Mouse (Mus musculus) lung, embryonic 16.5 days (tissue): ENCODE results near the gene Itga6. TPM values are rescaled to one million over a fixed set of nuclear protein-coding genes. Genes with fewer than 3 reads are reported as not detected.
"Not testable (repeated sequence)": the region's sequence is repeated elsewhere in the genome, so short reads cannot be mapped to it uniquely, and the experiment has no call there.

Source experiments
- ATAC-seq: fragments of 200-750 bp; cut with Nextera tagmentation; 2 replicates; pipeline ENCODE4 v1.8.0; 2017; ENCODE audit warnings: low read depth, mild to moderate bottlenecking, moderate library complexity
- H3K27ac ChIP-seq: fragments of 300-500 bp; sonication (generic); 2 replicates; pipeline ENCODE4 v1.5.1; 2014; ENCODE audit warnings: mild to moderate bottlenecking, control low read depth, low read length
- H3K27me3 ChIP-seq: fragments of 300-500 bp; sonication (generic); 2 replicates; pipeline ENCODE4 v1.6.1; 2014; ENCODE audit warnings: low read depth, low read length, mixed read lengths; ENCODE audit not compliant: control insufficient read depth, insufficient read depth
- H3K36me3 ChIP-seq: fragments of 300-500 bp; sonication (generic); 2 replicates; pipeline ENCODE4 v1.6.1; 2014; ENCODE audit warnings: low read length; ENCODE audit not compliant: control insufficient read depth, insufficient read depth
- H3K4me1 ChIP-seq: fragments of 300-500 bp; sonication (generic); replicated peaks from 2 replicates; pipeline ENCODE4 v1.6.1; 2014; ENCODE audit warnings: low read length, mixed read lengths; ENCODE audit not compliant: control insufficient read depth, insufficient read depth
- H3K4me2 ChIP-seq: fragments of 300-500 bp; sonication (generic); 2 replicates; pipeline ENCODE4 v1.6.1; 2014; ENCODE audit warnings: low read depth, low read length, control low read depth
- H3K4me3 ChIP-seq: fragments of 300-500 bp; sonication (generic); 2 replicates; pipeline ENCODE4 v1.5.1; 2014; ENCODE audit warnings: mild to moderate bottlenecking, low read length, control low read depth
- H3K9ac ChIP-seq: fragments of 300-500 bp; sonication (generic); 2 replicates; pipeline ENCODE4 v1.6.1; 2014; ENCODE audit warnings: low read length, control low read depth
- H3K9me3 ChIP-seq: fragments of 300-500 bp; sonication (generic); 2 replicates; pipeline ENCODE4 v1.6.1; 2016; ENCODE audit warnings: low read length; ENCODE audit not compliant: control insufficient read depth
- WGBS: fragments of 180-500 bp; shearing (Covaris S2); extraction: QIAGEN DNeasy Blood & Tissue Kit; methylation state at CpG from one replicate; pipeline ENCODE4 v1.1.7; 2014; 5-methylcytosine and 5-hydroxymethylcytosine counted together
- polyA plus RNA-seq: library from polyadenylated mRNA; unstranded; fragments of >200 nt; fragmentation: Nextera tagmentation; extraction: Ambion mirVana; gene quantifications from 2 replicates; pipeline ENCODE4 v1.2.1, GENCODE M21; 2015

Gene Itga6
- polyA plus RNA-seq, 1 experiment from 2014 or later: 79.0 TPM

GRCm38 (mm10) chr2:71836232-71836631, 90.8 kb downstream of the Itga6 start:
- Histone ChIP-seq H3K9me3 (no peaks in the 10 kb centered on the region), H3K4me1 (no peaks in the 10 kb centered on the region), H3K36me3 (peaks cover 22% of the 10 kb centered on the region), H3K9ac (no peak overlapping the region), H3K27ac (no peak overlapping the region), H3K4me3 (no peak overlapping the region), H3K4me2 (no peak overlapping the region), H3K27me3 (no peaks in the 10 kb centered on the region)
- 89% methylated on average over 4 of the region's 4 CpGs for WGBS
- ATAC-seq: no peak

GRCm38 (mm10) chr2:71837261-71837660, 91.8 kb downstream of the Itga6 start:
- H3K36me3 ChIP-seq: peaks cover 24% of the 10 kb centered on the region
- no peak overlapping the region for H3K27ac ChIP-seq
- no peaks in the 10 kb centered on the region for H3K9me3 ChIP-seq
- H3K4me1 ChIP-seq: no peaks in the 10 kb centered on the region
- ATAC-seq: no peak
- no peak overlapping the region for H3K9ac ChIP-seq
- no peak overlapping the region for H3K4me2 ChIP-seq
- no peak overlapping the region for H3K4me3 ChIP-seq
- H3K27me3 ChIP-seq: no peaks in the 10 kb centered on the region
- WGBS: 37% methylated on average over 4 of the region's 4 CpGs

GRCm38 (mm10) chr2:71837791-71838190, 92.4 kb downstream of the Itga6 start:
- Histone ChIP-seq H3K4me1 (no peaks in the 10 kb centered on the region), H3K27ac (no peak overlapping the region), H3K36me3 (peaks cover 26% of the 10 kb centered on the region), H3K4me2 (no peak overlapping the region), H3K9ac (no peak overlapping the region), H3K4me3 (no peak overlapping the region), H3K9me3 (no peaks in the 10 kb centered on the region), H3K27me3 (no peaks in the 10 kb centered on the region)
- ATAC-seq: no peak
- WGBS: 24% methylated on average over 6 of the region's 6 CpGs

- WGBS: 73% methylated on average over 9 of the region's 9 CpGs
Observed at GRCm38 (mm10) chr2:71843316-71843715, 97.9 kb downstream of the Itga6 start.

GRCm38 (mm10) chr2:71844906-71845305, 99.5 kb downstream of the Itga6 start:
- ATAC-seq: no peak
- Histone ChIP-seq H3K4me3 (no peak overlapping the region), H3K27me3 (no peaks in the 10 kb centered on the region), H3K4me1 (no peaks in the 10 kb centered on the region), H3K9me3 (no peaks in the 10 kb centered on the region), H3K27ac (no peak overlapping the region), H3K4me2 (no peak overlapping the region), H3K36me3 (peaks cover 24% of the 10 kb centered on the region), H3K9ac (no peak overlapping the region)
- WGBS: 79% methylated on average over 6 of the region's 6 CpGs

More at GRCm38 (mm10) chr2:71843316-71843715, 97.9 kb downstream of the Itga6 start:
- H3K4me1 ChIP-seq: no peaks in the 10 kb centered on the region
- H3K4me3 ChIP-seq: no peak overlapping the region
- H3K9ac ChIP-seq: no peak overlapping the region
- no peaks in the 10 kb centered on the region for H3K9me3 ChIP-seq
- H3K36me3 ChIP-seq: peaks cover 26% of the 10 kb centered on the region
- no peaks in the 10 kb centered on the region for H3K27me3 ChIP-seq
- no peak for ATAC-seq
- no peak overlapping the region for H3K4me2 ChIP-seq
- no peak overlapping the region for H3K27ac ChIP-seq

- not testable (repeated sequence) for H3K27me3 ChIP-seq, H3K4me3 ChIP-seq, H3K9me3 ChIP-seq, H3K9ac ChIP-seq, H3K4me2 ChIP-seq, H3K27ac ChIP-seq, H3K4me1 ChIP-seq
- 0 out of 2 replicates have a peak, but pooled peaks have one; percentile 41 for ATAC-seq
- peaks cover 14% of the 10 kb centered on the region for H3K36me3 ChIP-seq
- WGBS: 3% methylated on average over 6 of the region's 8 CpGs
Observed at GRCm38 (mm10) chr2:71852161-71852560, 106.7 kb downstream of the Itga6 start.

GRCm38 (mm10) chr2:71855076-71855475, 109.7 kb downstream of the Itga6 start:
- 86% methylated on average over 5 of the region's 5 CpGs for WGBS
- no peak overlapping the region for H3K4me2 ChIP-seq
- ATAC-seq: no peak
- no peaks in the 10 kb centered on the region for H3K9me3 ChIP-seq
- H3K27ac ChIP-seq: no peak overlapping the region
- H3K27me3 ChIP-seq: no peaks in the 10 kb centered on the region
- H3K4me1 ChIP-seq: no peaks in the 10 kb centered on the region
- H3K4me3 ChIP-seq: no peak overlapping the region
- H3K36me3 ChIP-seq: peaks cover 9% of the 10 kb centered on the region
- no peak overlapping the region for H3K9ac ChIP-seq

- Histone ChIP-seq H3K9me3 (no peaks in the 10 kb centered on the region), H3K9ac (no peak overlapping the region), H3K36me3 (no peaks in the 10 kb centered on the region), H3K4me2 (no peak overlapping the region), H3K4me3 (no peak overlapping the region), H3K27ac (no peak overlapping the region), H3K4me1 (no peaks in the 10 kb centered on the region), H3K27me3 (no peaks in the 10 kb centered on the region)
- ATAC-seq: no peak
- 80% methylated on average over 5 of the region's 5 CpGs for WGBS
Observed at GRCm38 (mm10) chr2:71863531-71864173, 118.2 kb downstream of the Itga6 start.

GRCm38 (mm10) chr2:71865022-71865421, 119.6 kb downstream of the Itga6 start:
- no peak for ATAC-seq
- 22% methylated on average over 3 of the region's 3 CpGs for WGBS
- H3K4me1 ChIP-seq: no peaks in the 10 kb centered on the region

GRCm38 (mm10) chr2:71865935-71866334, 120.5 kb downstream of the Itga6 start:
- no peak for ATAC-seq
- H3K4me2 ChIP-seq: no peak overlapping the region
- no peaks in the 10 kb centered on the region for H3K4me1 ChIP-seq
- no peaks in the 10 kb centered on the region for H3K9me3 ChIP-seq
- no peak overlapping the region for H3K27ac ChIP-seq
- no peak overlapping the region for H3K9ac ChIP-seq
- H3K4me3 ChIP-seq: no peak overlapping the region
- WGBS: 55% methylated on average over 3 of the region's 3 CpGs
- H3K27me3 ChIP-seq: no peaks in the 10 kb centered on the region
- H3K36me3 ChIP-seq: no peaks in the 10 kb centered on the region

More at GRCm38 (mm10) chr2:71865022-71865421, 119.6 kb downstream of the Itga6 start:
- Histone ChIP-seq H3K36me3 (no peaks in the 10 kb centered on the region), H3K9ac (no peak overlapping the region), H3K4me3 (no peak overlapping the region), H3K27me3 (no peaks in the 10 kb centered on the region), H3K27ac (no peak overlapping the region), H3K9me3 (no peaks in the 10 kb centered on the region), H3K4me2 (no peak overlapping the region)
